Mouse (Mus musculus): Measurements from ENCODE around the gene Oas2. TPM values are rescaled to one million over a fixed set of nuclear protein-coding genes. Genes with fewer than 3 reads are reported as not detected.

Gene Oas2
- polyA plus RNA-seq, 1 experiment: 25.1 TPM

DNA sequence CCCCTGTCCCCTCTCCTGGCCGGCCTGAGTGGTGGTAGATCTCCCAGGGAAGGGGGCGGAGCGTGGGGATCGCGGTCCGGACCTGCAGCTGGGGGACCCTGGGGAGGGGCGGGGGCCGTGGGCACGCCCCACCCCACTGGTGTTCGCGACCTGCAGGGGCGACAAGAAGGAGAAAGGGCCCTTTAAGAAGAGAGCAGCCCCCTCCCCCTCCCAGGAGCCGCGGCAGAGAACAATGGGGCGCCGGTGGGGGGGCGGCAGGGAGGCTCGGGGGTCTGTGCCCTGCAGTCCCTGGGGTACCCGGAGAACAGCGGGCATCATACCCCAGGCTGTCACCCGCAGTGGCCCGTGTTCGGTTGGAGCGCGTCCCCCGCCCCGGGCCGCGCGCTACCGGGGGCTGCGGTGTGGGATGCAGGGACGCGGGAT lies 38.8 kb downstream of the Oas2 start:
- TF ChIP-seq CTCF (IDR thresholded peaks at IDR 0.05; ENCODE audit: control insufficient read depth, insufficient read depth, low read length): no peak
- TF ChIP-seq POLR2A (IDR thresholded peaks at IDR 0.05; ENCODE audit: borderline replicate concordance, control insufficient read depth, low read depth, low read length): no peak
- 5% methylated on average over 34 of the region's 34 CpGs for WGBS
- Histone ChIP-seq H3K4me3 (replicated peaks; ENCODE audit: control insufficient read depth, low read depth, low read length) (peak overlapping the region; percentile 44), H3K4me1 (ENCODE audit: control insufficient read depth, insufficient read depth, low read length) (no peaks in the 10 kb centered on the region; the same call in 1 of the 2 replicates), H3K27ac (ENCODE audit: control insufficient read depth, insufficient read depth, low read depth, low read length, poor library complexity) (no peak overlapping the region; the same call in 1 of the 2 replicates)

DNA sequence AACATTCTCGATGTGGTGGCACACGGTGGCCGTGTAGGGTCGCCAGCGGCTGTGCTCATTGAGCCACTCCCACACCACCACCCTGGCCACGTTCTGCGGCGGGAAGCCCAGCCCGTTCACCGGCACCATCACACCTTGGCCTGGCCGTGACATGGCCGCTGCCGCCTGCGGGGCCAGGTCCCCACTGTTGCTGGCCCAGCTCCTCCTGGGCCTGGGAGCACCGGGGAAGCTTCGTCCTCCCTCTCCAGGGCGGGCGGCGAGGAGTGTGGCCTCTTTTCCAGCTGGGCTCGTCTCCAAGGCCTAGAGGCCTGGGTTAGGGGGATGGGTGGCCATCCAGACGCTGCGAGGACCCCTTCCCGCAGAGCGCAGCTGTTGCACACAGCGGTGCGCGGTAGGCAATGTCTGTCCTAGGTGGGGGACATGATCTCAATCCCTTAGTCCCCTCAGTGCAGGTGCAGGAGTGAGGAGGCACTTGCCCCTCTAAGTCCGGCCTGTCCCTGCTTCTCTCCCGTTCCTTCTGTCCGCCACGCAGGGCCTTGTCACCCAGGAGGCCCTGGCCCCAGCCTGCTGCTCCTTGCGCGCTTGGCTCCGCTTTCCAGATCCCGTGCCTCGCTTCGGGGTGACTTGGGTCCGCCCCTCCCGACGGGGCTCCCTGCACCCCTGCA lies 39.4 kb downstream of the Oas2 start:
- TF ChIP-seq POLR2A (IDR thresholded peaks at IDR 0.05; ENCODE audit: borderline replicate concordance, control insufficient read depth, low read depth, low read length): no peak
- TF ChIP-seq CTCF (IDR thresholded peaks at IDR 0.05; ENCODE audit: control insufficient read depth, insufficient read depth, low read length): no peak
- 11% methylated on average over 40 of the region's 40 CpGs for WGBS
- H3K27ac ChIP-seq (ENCODE audit: control insufficient read depth, insufficient read depth, low read depth, low read length, poor library complexity): peak overlapping the region; percentile 3; the same call in 1 of the 2 replicates
- peak overlapping the region; percentile 23 for H3K4me3 ChIP-seq (replicated peaks; ENCODE audit: control insufficient read depth, low read depth, low read length)
- H3K4me1 ChIP-seq (ENCODE audit: control insufficient read depth, insufficient read depth, low read length): no peaks in the 10 kb centered on the region; the same call in 1 of the 2 replicates

DNA sequence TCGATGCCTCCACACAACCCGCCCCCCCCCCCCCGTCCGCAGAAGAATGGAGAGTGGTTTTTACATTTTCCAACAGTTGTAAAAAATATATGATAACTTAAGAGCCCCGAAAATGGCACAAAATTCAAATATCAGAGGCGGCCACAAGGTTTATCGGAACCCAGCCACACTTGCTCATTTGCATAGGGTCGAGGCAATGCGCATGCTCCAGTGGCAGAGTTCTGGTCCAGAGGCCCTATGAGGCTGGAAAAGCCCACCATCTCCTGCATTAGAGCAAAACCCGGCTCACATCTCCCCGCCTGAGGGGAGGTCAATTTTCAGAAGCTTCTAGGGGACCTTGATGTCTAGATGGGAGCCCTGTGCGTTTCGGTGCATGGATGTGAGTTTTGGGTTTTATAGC lies 42.7 kb downstream of the Oas2 start:
- no peak for TF ChIP-seq CTCF (IDR thresholded peaks at IDR 0.05; ENCODE audit: control insufficient read depth, insufficient read depth, low read length)
- TF ChIP-seq POLR2A (IDR thresholded peaks at IDR 0.05; ENCODE audit: borderline replicate concordance, control insufficient read depth, low read depth, low read length): no peak
- no peaks in the 10 kb centered on the region; the same call in 1 of the 2 replicates for H3K4me1 ChIP-seq (ENCODE audit: control insufficient read depth, insufficient read depth, low read length)
- WGBS: 47% methylated on average over 12 of the region's 13 CpGs
- no peak overlapping the region for H3K4me3 ChIP-seq (replicated peaks; ENCODE audit: control insufficient read depth, low read depth, low read length)
- H3K27ac ChIP-seq (ENCODE audit: control insufficient read depth, insufficient read depth, low read depth, low read length, poor library complexity): peak overlapping the region; percentile 23

DNA sequence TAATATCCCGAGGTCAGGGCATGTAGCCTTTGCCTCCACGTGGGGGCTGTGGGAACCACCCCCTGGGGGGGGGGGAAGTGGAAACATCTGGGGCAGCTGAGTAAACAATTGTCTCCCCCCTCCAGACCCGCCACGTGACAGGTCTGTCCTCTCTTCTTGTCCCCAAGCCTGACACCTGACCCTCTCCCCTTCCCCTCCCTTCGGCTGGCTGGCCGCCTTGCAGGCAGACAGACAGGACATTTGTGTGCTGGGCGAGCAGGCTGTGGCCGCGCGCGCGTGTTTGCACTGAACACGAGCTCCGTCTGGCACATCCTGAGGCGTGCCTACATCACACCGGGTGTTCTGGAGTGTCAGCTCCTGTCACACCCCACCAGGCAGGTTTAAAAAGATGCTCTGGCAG lies 43.1 kb downstream of the Oas2 start:
- no peak for TF ChIP-seq CTCF (IDR thresholded peaks at IDR 0.05; ENCODE audit: control insufficient read depth, insufficient read depth, low read length)
- no peak for TF ChIP-seq POLR2A (IDR thresholded peaks at IDR 0.05; ENCODE audit: borderline replicate concordance, control insufficient read depth, low read depth, low read length)
- 0 out of 2 replicates have a peak overlapping the region, but pooled peaks have one; percentile 48 for H3K27ac ChIP-seq (ENCODE audit: control insufficient read depth, insufficient read depth, low read depth, low read length, poor library complexity)
- no peak overlapping the region for H3K4me3 ChIP-seq (replicated peaks; ENCODE audit: control insufficient read depth, low read depth, low read length)
- H3K4me1 ChIP-seq (ENCODE audit: control insufficient read depth, insufficient read depth, low read length): no peaks in the 10 kb centered on the region; the same call in 1 of the 2 replicates
- 11% methylated on average over 16 of the region's 16 CpGs for WGBS

DNA sequence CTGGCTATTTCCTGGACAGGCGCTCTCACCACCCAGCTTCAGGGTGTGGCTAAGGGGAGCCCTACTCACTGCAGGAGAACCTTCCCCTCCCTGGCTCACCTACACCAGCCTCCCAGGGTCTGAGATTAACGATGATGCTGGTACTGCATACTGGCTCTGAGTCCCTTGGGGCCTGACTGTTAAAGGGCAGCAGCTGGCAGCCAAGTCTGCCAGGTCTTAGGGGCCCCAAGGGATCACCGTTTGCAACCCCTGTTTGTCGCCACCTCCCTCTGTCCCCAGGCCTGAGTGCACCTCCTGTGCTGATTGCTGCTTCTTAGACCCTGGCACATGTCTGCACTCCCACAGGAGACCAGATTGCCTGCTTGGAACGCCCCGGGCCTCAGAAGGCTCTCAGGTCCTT lies 45.2 kb downstream of the Oas2 start:
- Histone ChIP-seq H3K27ac (ENCODE audit: control insufficient read depth, insufficient read depth, low read depth, low read length, poor library complexity) (peak overlapping the region; percentile 37), H3K4me1 (ENCODE audit: control insufficient read depth, insufficient read depth, low read length) (no peaks in the 10 kb centered on the region; the same call in 1 of the 2 replicates), H3K4me3 (replicated peaks; ENCODE audit: control insufficient read depth, low read depth, low read length) (no peak overlapping the region)
- TF ChIP-seq POLR2A (IDR thresholded peaks at IDR 0.05; ENCODE audit: borderline replicate concordance, control insufficient read depth, low read depth, low read length) (no peak), CTCF (IDR thresholded peaks at IDR 0.05; ENCODE audit: control insufficient read depth, insufficient read depth, low read length) (no peak)
- 43% methylated on average over 6 of the region's 6 CpGs for WGBS

DNA sequence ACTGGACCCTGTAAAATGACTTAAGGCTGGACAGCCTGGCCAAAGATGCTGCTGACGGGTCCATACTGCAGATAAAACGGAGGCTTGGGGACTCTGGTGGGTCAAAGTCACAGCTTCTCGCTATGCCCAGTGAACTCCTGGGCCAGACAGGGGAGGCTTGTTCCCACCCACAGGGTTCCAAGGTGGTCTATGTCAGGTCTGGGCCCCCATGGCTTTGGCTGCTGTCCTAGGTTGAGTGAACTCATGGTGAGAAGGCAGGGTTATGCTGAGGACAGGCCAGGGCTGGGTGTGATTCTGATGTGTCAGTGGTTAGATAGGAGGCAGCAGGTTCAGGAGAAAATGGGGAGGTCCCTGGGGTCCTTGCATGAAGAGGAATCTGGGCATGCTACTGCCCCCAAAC lies 46.0 kb downstream of the Oas2 start:
- Histone ChIP-seq H3K4me3 (replicated peaks; ENCODE audit: control insufficient read depth, low read depth, low read length) (no peak overlapping the region), H3K27ac (ENCODE audit: control insufficient read depth, insufficient read depth, low read depth, low read length, poor library complexity) (no peak overlapping the region), H3K4me1 (ENCODE audit: control insufficient read depth, insufficient read depth, low read length) (no peaks in the 10 kb centered on the region; the same call in 1 of the 2 replicates)
- TF ChIP-seq CTCF (IDR thresholded peaks at IDR 0.05; ENCODE audit: control insufficient read depth, insufficient read depth, low read length) (no peak), POLR2A (IDR thresholded peaks at IDR 0.05; ENCODE audit: borderline replicate concordance, control insufficient read depth, low read depth, low read length) (no peak)
- WGBS: 68% methylated on average over 3 of the region's 3 CpGs

DNA sequence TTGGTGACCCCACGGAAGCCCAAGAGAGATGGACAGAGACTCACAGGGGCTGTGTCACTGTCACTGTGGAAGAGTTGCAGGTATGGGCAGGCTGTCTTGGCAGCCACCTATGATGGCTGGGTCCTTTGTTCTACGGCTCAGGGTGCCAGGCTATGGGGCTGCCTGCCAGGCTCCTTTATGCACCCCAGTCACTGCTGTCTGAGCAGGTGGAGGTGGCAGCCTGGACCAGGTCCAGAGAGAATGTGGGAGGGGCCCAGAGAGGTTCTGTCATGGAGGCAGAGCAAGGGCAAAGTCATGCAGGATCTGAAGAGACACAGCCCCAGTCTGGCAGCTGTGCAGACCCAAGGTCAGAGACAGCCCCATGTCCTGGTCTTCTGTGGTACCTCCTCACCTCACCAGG lies 46.7 kb downstream of the Oas2 start:
- Histone ChIP-seq H3K4me1 (ENCODE audit: control insufficient read depth, insufficient read depth, low read length) (no peaks in the 10 kb centered on the region; the same call in 1 of the 2 replicates), H3K4me3 (replicated peaks; ENCODE audit: control insufficient read depth, low read depth, low read length) (no peak overlapping the region), H3K27ac (ENCODE audit: control insufficient read depth, insufficient read depth, low read depth, low read length, poor library complexity) (no peak overlapping the region)
- 71% methylated on average over 2 of the region's 2 CpGs for WGBS
- no peak for TF ChIP-seq CTCF (IDR thresholded peaks at IDR 0.05; ENCODE audit: control insufficient read depth, insufficient read depth, low read length)
- no peak for TF ChIP-seq POLR2A (IDR thresholded peaks at IDR 0.05; ENCODE audit: borderline replicate concordance, control insufficient read depth, low read depth, low read length)

DNA sequence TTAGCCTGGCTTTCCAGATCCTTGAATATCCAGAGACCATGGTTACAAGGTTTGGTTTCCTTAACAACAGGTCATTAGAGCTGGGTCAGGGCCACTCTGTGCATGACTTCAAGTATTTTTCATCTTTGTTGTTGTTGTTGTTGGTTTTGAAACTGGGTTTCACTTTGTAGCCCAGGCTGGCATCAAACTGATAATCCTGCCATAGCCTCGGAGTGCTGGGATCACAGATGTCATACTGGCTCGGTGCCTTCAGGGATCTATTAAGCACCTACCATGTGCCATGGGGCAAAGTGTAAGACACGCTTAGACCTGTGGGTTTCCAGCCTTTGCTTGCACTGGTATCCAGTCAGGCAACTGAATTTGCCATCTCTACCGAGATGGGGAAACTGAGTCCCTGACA lies 47.2 kb downstream of the Oas2 start:
- TF ChIP-seq POLR2A (IDR thresholded peaks at IDR 0.05; ENCODE audit: borderline replicate concordance, control insufficient read depth, low read depth, low read length) (no peak), CTCF (IDR thresholded peaks at IDR 0.05; ENCODE audit: control insufficient read depth, insufficient read depth, low read length) (no peak)

More for the DNA sequence above, 47.2 kb downstream of the Oas2 start:
- H3K4me1 ChIP-seq (ENCODE audit: control insufficient read depth, insufficient read depth, low read length): no peaks in the 10 kb centered on the region; the same call in 1 of the 2 replicates
- no peak overlapping the region for H3K4me3 ChIP-seq (replicated peaks; ENCODE audit: control insufficient read depth, low read depth, low read length)
- no peak overlapping the region for H3K27ac ChIP-seq (ENCODE audit: control insufficient read depth, insufficient read depth, low read depth, low read length, poor library complexity)
- 81% methylated on average over 4 of the region's 4 CpGs for whole genome bisulfite sequencing

Data from bone marrow, adult 2 months (tissue).